Mouse (Mus musculus) forebrain, postnatal 0 days (tissue): ENCODE results near the gene Gm27029. TPM values are rescaled to one million over a fixed set of nuclear protein-coding genes. Genes with fewer than 3 reads are reported as not detected.

Experiments
- ATAC-seq: fragments of 200-750 bp; cut with Nextera tagmentation; 2 replicates; pipeline ENCODE4 v1.8.0; 2017; ENCODE audit warnings: mild to moderate bottlenecking, moderate library complexity
- DNase-seq: peaks from one replicate; pipeline ENCODE4 v3.0.0-alpha.2; 2015
- H3K27ac ChIP-seq: fragments of 300-500 bp; sonication (generic); 2 replicates; pipeline ENCODE4 v1.5.1; 2014; ENCODE audit warnings: low read depth, mild to moderate bottlenecking, antibody characterized with exemption, low read length, moderate library complexity, mixed read lengths
- H3K27me3 ChIP-seq: fragments of 300-500 bp; sonication (generic); 2 replicates; pipeline ENCODE4 v1.6.1; 2014; ENCODE audit warnings: mild to moderate bottlenecking, low read length, mixed read lengths; ENCODE audit not compliant: insufficient read depth
- H3K36me3 ChIP-seq: fragments of 300-500 bp; sonication (generic); 2 replicates; pipeline ENCODE4 v1.6.1; 2014; ENCODE audit warnings: mild to moderate bottlenecking, moderate library complexity; ENCODE audit not compliant: insufficient read depth
- H3K4me1 ChIP-seq: fragments of 300-500 bp; sonication (generic); 2 replicates; pipeline ENCODE4 v1.6.1; 2014; ENCODE audit warnings: antibody characterized with exemption; ENCODE audit not compliant: insufficient read depth
- H3K4me2 ChIP-seq: fragments of 300-500 bp; sonication (generic); 2 replicates; pipeline ENCODE4 v1.6.1; 2014; ENCODE audit warnings: low read depth, mild to moderate bottlenecking, moderate library complexity
- H3K4me3 ChIP-seq: fragments of 300-500 bp; sonication (generic); 2 replicates; pipeline ENCODE4 v1.5.1; 2014; ENCODE audit warnings: low read depth, low read length, mixed read lengths
- H3K9ac ChIP-seq: fragments of 300-500 bp; sonication (generic); 2 replicates; pipeline ENCODE4 v1.6.1; 2014; ENCODE audit warnings: mild to moderate bottlenecking
- H3K9me3 ChIP-seq: fragments of 300-500 bp; sonication (generic); 2 replicates; pipeline ENCODE4 v1.6.1; 2016; ENCODE audit warnings: low read length
- CTCF ChIP-seq: sonication (generic); IDR thresholded peaks from 2 replicates; pipeline ENCODE4 v1.5.1; 2016; ENCODE audit warnings: antibody characterized with exemption, control low read depth, low read depth
- WGBS: fragments of 180-500 bp; shearing (Covaris S2); extraction: QIAGEN DNeasy Blood & Tissue Kit; methylation state at CpG from one replicate; pipeline ENCODE4 v1.1.7; 2014; 5-methylcytosine and 5-hydroxymethylcytosine counted together
- polyA plus RNA-seq: library from polyadenylated mRNA; unstranded; fragments of >200 nt; fragmentation: Nextera tagmentation; extraction: Ambion mirVana; gene quantifications from 2 replicates; pipeline ENCODE4 v1.2.1, GENCODE M21; 2015
- total RNA-seq: library from RNA; depleted of rRNA; stranded (reverse); fragments of >200 nt; gene quantifications from 2 replicates; pipeline ENCODE4 v1.2.3, GENCODE M21; 2014

The Gm27029 gene
- total and polyA plus RNA-seq, 2 experiments from 2014 or later = 1.0 to 6.2 TPM

GRCm38 (mm10) chr11:101464211-101465100 is 39.9 kb upstream of the Gm27029 start, which contains the start of gene Rnd2:
Gene Rnd2, plus strand, starts transcription at chr11:101464999.
- Histone ChIP-seq H3K27me3 (no peaks in the 10 kb centered on the region), H3K9ac (peak within 1 kb of the TSS; percentile 70), H3K36me3 (peaks cover 30% of the 10 kb centered on the region), H3K9me3 (no peaks in the 10 kb centered on the region), H3K27ac (peak within 1 kb of the TSS; percentile 78), H3K4me2 (peak within 1 kb of the TSS; percentile 85), H3K4me1 (peaks cover 14% of the 10 kb centered on the region), H3K4me3 (peak within 1 kb of the TSS; percentile 78)
- WGBS = 17% methylated on average over 12 of the region's 12 CpGs
- DNase-seq (no peak), ATAC-seq (no peak)
- no peak for TF ChIP-seq CTCF

GRCm38 (mm10) chr11:101462583-101463440 is 38.2 kb upstream of the Gm27029 start:
- H3K36me3 ChIP-seq = peaks cover 43% of the 10 kb centered on the region
- H3K9ac ChIP-seq = no peak overlapping the region
- H3K9me3 ChIP-seq = no peaks in the 10 kb centered on the region
- no peak overlapping the region for H3K4me3 ChIP-seq
- no peaks in the 10 kb centered on the region for H3K27me3 ChIP-seq
- H3K4me1 ChIP-seq = peaks cover 14% of the 10 kb centered on the region
- ATAC-seq (no peak; the same call in 1 of the 2 replicates), DNase-seq (no peak)
- no peak overlapping the region for H3K27ac ChIP-seq
- no peak for TF ChIP-seq CTCF
- H3K4me2 ChIP-seq = peak overlapping the region; percentile 85
- 36% methylated on average over 13 of the region's 13 CpGs for WGBS

- whole genome bisulfite sequencing = 76% methylated on average over 14 of the region's 14 CpGs
- H3K9ac ChIP-seq = no peak overlapping the region
- peaks cover 47% of the 10 kb centered on the region for H3K36me3 ChIP-seq
- H3K4me1 ChIP-seq = peaks cover 14% of the 10 kb centered on the region
- no peak overlapping the region for H3K4me2 ChIP-seq
- no peak for ATAC-seq
- no peaks in the 10 kb centered on the region for H3K27me3 ChIP-seq
- DNase-seq = no peak
- no peak overlapping the region for H3K27ac ChIP-seq
- no peak overlapping the region for H3K4me3 ChIP-seq
- no peak for TF ChIP-seq CTCF
- no peaks in the 10 kb centered on the region for H3K9me3 ChIP-seq
Observed at GRCm38 (mm10) chr11:101462141-101462540, 37.5 kb upstream of the Gm27029 start.

- Histone ChIP-seq H3K27ac (no peak overlapping the region), H3K9me3 (no peaks in the 10 kb centered on the region), H3K4me2 (no peak overlapping the region), H3K4me1 (peaks cover 14% of the 10 kb centered on the region), H3K4me3 (no peak overlapping the region), H3K36me3 (peaks cover 51% of the 10 kb centered on the region), H3K27me3 (no peaks in the 10 kb centered on the region), H3K9ac (no peak overlapping the region)
- DNase-seq (no peak), ATAC-seq (no peak)
- TF ChIP-seq CTCF = no peak
- WGBS = 87% methylated on average over 15 of the region's 15 CpGs
Observed at GRCm38 (mm10) chr11:101460321-101460720, 35.7 kb upstream of the Gm27029 start.

GRCm38 (mm10) chr11:101459716-101460115 is 35.1 kb upstream of the Gm27029 start:
- no peak for TF ChIP-seq CTCF
- Histone ChIP-seq H3K36me3 (peaks cover 51% of the 10 kb centered on the region), H3K4me2 (no peak overlapping the region), H3K4me1 (peaks cover 13% of the 10 kb centered on the region), H3K9ac (no peak overlapping the region), H3K4me3 (no peak overlapping the region), H3K9me3 (no peaks in the 10 kb centered on the region), H3K27ac (no peak overlapping the region), H3K27me3 (no peaks in the 10 kb centered on the region)
- ATAC-seq (no peak), DNase-seq (no peak)
- WGBS = 46% methylated on average over 6 of the region's 6 CpGs

- H3K4me3 ChIP-seq = no peak overlapping the region
- H3K4me1 ChIP-seq = no peaks in the 10 kb centered on the region
- no peak for TF ChIP-seq CTCF
- H3K27me3 ChIP-seq = no peaks in the 10 kb centered on the region
- peaks cover 51% of the 10 kb centered on the region for H3K36me3 ChIP-seq
- H3K9ac ChIP-seq = no peak overlapping the region
- H3K4me2 ChIP-seq = no peak overlapping the region
- no peak overlapping the region for H3K27ac ChIP-seq
- DNase-seq (no peak), ATAC-seq (no peak)
- no peaks in the 10 kb centered on the region for H3K9me3 ChIP-seq
- 85% methylated on average over 12 of the region's 12 CpGs for WGBS
Observed at GRCm38 (mm10) chr11:101458217-101458616, 33.6 kb upstream of the Gm27029 start.
